Mouse (Mus musculus): Measurements from ENCODE around the gene Atp5d.

Gene Atp5d

GRCm38 (mm10) chr10:80117736-80118135 is 20.7 kb upstream of the Atp5d start:
- DNase-seq (ENCODE audit: low spot score): no peak

GRCm38 (mm10) chr10:80118552-80118951 is 19.9 kb upstream of the Atp5d start:
- DNase-seq (ENCODE audit: low spot score): no peak

- no peak for DNase-seq (ENCODE audit: low spot score)
These were observed 18.3 kb upstream of the Atp5d start for GRCm38 (mm10) chr10:80120146-80120545.

GRCm38 (mm10) chr10:80121639-80122038 is 16.8 kb upstream of the Atp5d start:
- DNase-seq (ENCODE audit: low spot score): no peak

- DNase-seq (ENCODE audit: low spot score): no peak
These were observed 14.4 kb upstream of the Atp5d start for GRCm38 (mm10) chr10:80123932-80124562.

- no peak for DNase-seq (ENCODE audit: low spot score)
These were observed 10.5 kb upstream of the Atp5d start for GRCm38 (mm10) chr10:80127920-80128319.

- DNase-seq (ENCODE audit: low spot score): no peak
These were observed 8.6 kb upstream of the Atp5d start for GRCm38 (mm10) chr10:80129846-80130245.

GRCm38 (mm10) chr10:80130403-80131031 is 7.9 kb upstream of the Atp5d start:
- DNase-seq (ENCODE audit: low spot score): no peak

- no peak for DNase-seq (ENCODE audit: low spot score)
These were observed 7.0 kb upstream of the Atp5d start for GRCm38 (mm10) chr10:80131316-80131951.

GRCm38 (mm10) chr10:80131952-80132350 is 6.5 kb upstream of the Atp5d start:
- no peak for DNase-seq (ENCODE audit: low spot score)

- DNase-seq (ENCODE audit: low spot score): no peak
These were observed 5.1 kb upstream of the Atp5d start for GRCm38 (mm10) chr10:80133226-80133849.

GRCm38 (mm10) chr10:80134421-80134820 is 4.0 kb upstream of the Atp5d start:
- DNase-seq (ENCODE audit: low spot score): no peak

- DNase-seq (ENCODE audit: low spot score): no peak
These were observed 3.3 kb upstream of the Atp5d start for GRCm38 (mm10) chr10:80135161-80135560.

- DNase-seq (ENCODE audit: low spot score): no peak
These were observed 2.8 kb upstream of the Atp5d start for GRCm38 (mm10) chr10:80135641-80136040.

GRCm38 (mm10) chr10:80136179-80136951 is 2.1 kb upstream of the Atp5d start:
- no peak for DNase-seq (ENCODE audit: low spot score)

GRCm38 (mm10) chr10:80136952-80137625 is 1.3 kb upstream of the Atp5d start:
- DNase-seq (ENCODE audit: low spot score): no peak

- no peak for DNase-seq (ENCODE audit: low spot score)
These were observed 543 bp upstream of the Atp5d start for GRCm38 (mm10) chr10:80137626-80138552.

GRCm38 (mm10) chr10:80139439-80139775 is 975 bp downstream of the Atp5d start:
- no peak for DNase-seq (ENCODE audit: low spot score)

GRCm38 (mm10) chr10:80139975-80140665 is 1.7 kb downstream of the Atp5d start:
- no peak for DNase-seq (ENCODE audit: low spot score)

- no peak for DNase-seq (ENCODE audit: low spot score)
These were observed 2.2 kb downstream of the Atp5d start, which contains the start of gene Cbarp for GRCm38 (mm10) chr10:80140666-80141035. Cbarp (minus strand) TSS chr10:80140835.

Measured in ovary, postnatal 10 days (tissue).